Mouse (Mus musculus) embryo, embryonic 10.5 days (tissue): ENCODE results near the gene Rbks.
A peak's percentile ranks its signal among the peaks of the same experiment; 100 is the strongest.
"Not testable (repeated sequence)": the region's sequence is repeated elsewhere in the genome, so short reads cannot be mapped to it uniquely, and the experiment has no call there.

Source experiments
- DNase-seq: peaks from one replicate; pipeline ENCODE4 v3.0.0-alpha.2; 2015; ENCODE audit warnings: low spot score

Rbks gene

DNA sequence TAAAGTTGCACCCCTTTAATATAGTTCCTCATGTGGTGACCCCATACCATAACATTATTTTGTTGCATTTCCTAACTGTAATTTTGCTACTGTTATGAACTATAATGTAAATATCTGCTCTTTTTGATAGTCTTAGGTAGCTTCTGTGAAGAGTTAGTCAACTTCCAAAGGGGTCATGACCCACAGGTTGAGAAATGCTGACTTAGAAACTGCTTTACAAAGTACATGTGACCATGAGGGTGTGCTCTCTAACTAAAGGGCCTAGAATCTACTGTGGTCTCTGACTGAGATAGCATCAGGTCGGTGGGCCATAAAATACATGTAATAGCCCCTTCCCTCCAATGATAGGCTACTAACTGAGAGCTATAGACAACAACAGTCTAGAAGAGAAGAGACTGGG is 19.4 kb downstream of the Rbks start:
- no peak for DNase-seq

DNA sequence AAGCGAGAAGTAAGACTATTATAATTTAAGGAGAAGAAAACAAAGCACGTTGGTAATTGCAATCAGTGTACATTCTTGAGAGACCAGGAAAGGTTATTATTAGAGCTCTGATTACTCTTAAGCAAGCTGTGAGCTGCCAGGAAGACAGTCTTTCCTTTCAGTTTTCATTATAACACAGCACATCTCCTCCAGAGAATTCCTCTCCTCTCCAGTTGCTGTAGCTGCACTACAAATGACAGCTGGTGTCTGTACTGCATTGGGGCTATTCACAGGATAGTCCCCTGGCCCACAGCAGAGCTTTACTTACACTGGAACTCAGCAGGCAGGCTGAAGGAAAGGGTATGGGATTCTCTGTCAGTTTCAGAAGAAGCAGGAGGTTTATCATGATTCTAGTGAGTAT is 24.0 kb downstream of the Rbks start:
- no peak for DNase-seq

DNA sequence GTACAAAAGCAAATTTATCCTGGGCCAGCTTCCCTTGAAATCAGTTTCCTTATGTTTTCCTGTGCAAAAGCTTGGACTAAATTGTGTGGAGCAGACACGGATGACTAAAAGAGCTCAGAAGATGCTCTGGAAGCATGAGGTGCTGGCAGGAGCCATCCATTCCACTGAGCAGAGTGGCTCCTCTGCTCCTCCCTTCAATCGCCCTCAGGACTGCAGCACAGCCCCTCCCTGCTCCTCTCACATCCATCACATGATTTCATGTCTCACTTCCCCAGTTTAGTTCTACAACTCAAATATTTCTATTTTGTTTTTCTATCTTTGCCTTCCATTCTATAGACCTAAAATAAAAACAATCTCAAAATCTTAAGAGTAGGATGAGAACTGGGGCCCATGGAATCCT is 26.3 kb downstream of the Rbks start:
- no peak for DNase-seq

DNA sequence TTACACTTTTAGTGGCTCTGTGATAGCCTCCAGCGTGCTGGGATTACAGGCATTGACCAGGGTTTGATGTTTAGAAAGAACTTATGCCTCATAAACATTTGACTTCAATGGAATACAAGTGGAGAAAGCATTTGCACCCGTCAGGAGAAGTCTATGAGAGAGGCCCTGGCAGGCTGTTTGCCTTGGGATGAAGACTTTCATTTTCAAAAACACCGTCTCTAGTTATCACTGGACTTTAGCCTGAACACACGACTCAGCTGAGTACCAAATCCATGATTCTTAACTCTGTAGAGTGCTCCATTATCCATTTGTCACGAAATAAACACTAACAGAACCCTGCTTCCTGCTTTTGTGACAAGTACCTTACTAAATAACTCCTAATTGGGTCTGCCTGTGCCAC is 27.4 kb downstream of the Rbks start:
- DNase-seq = no peak

DNA sequence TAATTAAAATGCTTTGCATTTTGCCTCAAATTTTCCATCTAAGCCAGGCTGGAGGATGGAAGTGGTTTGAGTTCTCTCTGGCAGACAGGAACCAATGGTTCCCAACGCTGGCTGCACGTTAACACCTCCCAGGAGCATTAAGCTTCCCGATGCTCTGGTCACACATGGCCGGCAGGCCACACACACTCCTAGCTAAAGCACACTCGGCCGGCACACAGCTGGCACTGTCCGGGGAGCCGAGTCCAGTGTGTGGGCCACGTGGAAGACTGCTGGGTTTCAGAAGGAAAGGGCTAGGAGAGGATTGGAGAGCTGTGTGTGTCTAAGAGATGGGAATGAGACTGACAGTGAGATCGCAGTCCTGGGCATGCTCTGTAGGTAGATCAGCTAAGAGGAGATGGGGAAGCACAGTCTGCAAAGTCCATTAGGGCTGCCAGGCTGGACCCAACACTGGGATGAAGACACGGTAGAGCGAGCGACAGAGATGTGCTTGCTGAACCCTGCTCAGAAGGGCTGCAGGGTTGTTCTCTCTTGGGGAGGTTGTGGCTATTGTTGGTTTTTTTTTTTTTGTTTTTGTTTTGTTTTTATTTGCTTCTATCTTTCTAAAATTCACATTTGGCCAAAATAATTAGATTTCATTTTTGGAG is 29.0 kb downstream of the Rbks start:
- DNase-seq = no peak

DNA sequence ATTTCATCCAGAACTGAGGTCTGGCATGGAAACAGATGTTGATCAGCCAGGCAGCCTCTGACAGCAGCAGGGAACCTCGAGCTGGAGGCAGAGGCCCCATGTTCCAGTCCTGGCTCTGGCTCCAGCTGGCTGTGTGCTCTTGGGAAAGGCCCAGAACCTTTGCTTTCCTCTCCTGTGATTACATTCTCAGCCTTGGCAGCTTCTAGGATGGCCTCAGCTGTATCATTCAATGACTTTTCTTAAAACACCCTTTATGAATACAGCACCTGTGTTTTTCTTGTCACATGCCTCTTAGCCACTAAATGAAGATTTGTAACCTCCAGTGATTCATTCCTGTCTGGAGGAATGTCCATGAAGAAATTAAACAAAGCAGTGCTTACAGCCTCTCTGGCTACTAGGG is 31.3 kb downstream of the Rbks start:
- no peak for DNase-seq

DNA sequence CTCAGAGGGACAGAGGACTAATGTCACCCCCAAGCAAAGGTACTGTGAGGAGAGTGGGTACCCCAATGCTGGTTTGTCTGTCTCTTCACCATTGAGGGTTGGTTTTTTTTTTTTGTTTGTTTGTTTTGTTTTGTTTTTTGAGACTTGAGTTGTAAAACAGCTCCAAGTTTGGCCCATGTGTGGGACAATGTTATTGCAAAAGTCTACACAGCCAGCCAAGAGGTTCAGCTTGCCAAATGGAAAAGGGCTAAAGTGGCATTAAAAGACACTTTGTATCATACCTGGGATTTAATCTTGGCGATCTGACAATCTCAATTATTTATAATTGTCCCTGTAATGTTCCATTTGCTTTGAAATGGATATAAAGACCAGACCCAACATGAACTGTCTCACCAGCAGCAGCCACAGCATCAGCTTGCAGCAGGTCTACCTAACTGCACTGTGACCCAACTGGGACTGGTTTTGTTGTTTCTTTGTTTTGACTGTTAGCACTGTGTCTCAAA is 41.7 kb downstream of the Rbks start:
- DNase-seq = no peak

DNA sequence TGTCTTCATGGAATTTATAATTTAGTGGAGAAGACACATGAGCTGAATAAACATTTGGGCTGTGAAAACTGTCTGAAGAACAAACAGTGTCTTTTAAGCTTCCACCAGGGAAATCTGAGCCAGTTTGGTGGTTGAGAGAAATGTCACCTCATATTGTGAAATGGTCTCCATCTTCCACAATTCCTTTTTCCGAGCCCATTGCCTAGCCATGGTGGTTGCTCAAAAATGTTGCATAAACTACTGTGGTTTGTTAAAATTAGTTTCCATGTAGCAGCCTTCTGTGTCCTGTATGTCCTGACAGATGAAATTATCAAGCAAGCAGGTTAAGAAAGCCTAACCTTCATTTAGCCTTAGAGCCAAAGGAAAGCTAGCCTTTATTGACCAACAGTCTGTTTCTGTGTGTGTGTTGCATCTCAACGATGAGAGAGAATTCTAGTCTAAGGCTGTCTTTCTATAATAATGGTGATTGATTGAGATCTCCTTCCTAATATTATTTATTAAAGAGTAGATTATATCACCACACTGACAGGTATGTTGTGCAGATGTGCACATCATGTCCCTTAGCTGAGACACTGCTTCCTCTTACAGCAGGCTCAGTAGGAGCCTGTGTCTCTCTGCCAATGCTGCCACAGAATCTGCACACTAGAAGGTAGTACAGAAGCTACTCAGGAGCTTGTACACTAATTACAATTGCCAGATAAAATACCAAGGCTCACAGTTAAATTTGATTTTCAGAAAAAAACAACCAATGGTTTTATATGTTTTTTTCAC is 46.7 kb downstream of the Rbks start:
- DNase-seq = no peak

DNA sequence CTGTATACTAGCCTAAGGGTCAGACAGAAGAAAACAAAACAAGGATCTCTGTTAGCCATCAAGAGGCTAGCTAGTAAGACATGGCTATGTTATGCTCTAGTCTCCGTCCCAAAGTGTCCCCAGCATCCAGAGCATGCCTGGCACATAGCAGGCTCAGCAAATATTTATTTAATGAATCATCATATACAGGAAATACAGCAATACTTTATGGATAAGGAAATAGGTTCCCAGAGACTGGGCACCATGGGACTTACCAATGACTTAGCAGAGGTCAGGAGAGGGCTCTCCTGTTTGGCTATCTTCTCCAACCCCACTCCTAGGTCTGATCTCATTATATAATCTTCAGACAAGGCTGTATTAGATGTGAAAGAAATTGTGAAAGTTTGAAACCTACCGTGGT is 50.1 kb downstream of the Rbks start:
- no peak for DNase-seq

DNA sequence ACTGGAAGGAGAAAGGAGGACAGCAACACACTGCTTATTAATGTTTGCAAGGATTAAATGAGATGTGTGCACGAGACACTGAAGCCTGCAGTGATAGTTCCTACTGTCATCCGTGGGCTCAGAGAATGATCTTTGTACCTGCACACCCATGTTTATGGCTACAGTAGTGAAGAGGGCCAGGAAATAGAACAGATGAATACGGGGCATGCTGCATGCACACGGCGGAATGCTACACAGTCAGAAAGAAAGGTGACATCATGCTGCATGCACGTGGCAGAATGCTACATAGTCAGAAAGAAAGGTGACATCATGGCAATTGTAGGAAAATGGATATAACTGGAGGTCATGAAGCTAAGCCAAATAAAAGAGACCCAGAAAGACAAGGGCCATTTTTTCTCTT is 50.9 kb downstream of the Rbks start:
- DNase-seq = no peak

DNA sequence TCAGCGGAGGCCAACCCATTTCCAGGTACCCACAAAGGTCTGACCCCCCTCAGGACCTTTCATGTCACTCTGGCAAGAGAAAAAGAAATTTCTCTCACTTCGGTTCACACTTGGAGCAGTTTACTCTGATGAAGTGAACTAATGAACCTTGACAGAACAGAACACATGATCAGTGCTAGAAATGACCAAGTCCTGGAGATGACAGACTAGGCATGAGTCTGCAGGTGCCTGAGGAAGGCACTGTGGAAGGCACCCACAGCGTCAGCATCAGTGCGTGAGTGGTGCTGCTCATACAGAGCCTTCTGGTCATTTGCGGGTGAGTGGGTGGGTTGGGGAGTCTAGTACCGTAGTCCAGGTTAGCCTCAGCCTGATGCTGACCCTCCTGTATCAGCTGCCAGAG is 51.6 kb downstream of the Rbks start:
- DNase-seq = no peak

DNA sequence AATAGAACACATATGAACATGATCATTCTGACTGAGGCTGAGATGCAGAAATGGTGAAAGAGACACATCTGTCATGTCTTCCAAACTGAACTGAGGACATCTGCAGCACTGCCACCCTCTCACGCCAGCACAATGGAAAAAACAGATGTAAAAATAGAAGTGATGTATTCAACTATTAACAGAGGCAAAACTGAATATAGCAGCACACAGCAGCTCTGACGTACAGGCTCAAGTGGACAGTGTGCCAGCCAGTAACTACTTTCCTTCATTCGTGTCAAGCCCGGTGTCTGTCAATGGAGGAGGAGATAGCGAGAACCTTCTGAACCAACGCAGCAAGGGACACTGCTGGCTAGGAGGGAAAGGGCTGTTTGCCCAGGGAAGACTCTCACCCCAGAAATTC is 52.6 kb downstream of the Rbks start:
- no peak for DNase-seq

DNA sequence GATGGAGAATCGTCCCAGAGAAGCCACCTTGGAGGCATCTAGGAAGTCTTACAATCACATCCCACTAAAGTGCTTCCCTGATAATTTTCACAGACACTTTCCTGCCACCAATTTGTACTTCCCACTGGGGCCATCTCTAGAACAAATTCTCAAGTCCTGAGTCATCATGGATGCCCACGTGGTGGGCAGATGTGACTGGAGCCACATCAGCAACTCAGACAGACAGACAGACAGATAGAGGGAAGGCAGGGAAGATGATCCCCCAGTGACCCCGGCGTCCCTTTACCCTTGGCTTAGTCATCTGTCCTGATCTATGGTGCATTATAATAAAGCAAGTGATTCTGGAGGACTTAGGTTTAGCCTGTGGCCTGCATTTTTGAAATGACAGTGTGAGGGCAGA is 53.2 kb downstream of the Rbks start:
- DNase-seq = no peak

DNA sequence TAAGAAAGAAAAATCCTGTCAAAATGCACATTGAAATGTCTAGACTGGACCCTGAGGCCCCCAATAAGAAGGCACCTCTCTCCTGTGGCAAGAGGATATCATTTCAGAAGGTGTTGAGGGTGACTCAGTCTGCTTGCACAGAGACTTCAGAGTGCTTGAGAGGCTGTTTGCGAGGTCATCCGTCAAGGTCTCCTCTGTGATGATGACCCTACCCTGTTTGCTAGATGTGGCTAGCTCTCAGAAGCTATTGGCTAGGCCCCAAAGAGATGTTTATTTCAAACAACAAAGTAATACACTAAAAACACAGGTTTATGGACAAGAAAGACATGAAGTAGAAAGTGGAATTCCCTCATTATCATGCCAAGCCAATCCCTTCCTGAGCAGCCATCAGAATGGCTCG is 55.1 kb downstream of the Rbks start:
- DNase-seq = no peak

DNA sequence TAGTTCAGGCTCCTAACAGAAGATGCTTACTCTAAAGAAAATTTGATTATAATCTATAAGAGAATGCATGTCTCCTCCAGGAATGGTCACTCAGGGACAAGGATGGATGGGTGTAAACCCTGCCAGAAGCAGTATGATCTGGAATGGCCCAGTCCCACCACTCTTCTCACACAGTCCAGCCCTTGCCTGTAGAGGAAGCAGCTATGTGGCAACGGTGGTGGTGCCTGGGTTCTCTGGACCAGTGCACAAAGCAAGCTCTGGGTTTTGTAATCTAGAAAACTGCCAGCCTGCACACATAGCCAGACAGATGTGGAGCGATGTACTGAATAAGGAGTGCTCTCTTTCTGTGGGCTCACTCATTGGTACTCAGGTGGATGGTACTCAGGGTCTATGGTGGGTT is 56.9 kb downstream of the Rbks start:
- no peak for DNase-seq

DNA sequence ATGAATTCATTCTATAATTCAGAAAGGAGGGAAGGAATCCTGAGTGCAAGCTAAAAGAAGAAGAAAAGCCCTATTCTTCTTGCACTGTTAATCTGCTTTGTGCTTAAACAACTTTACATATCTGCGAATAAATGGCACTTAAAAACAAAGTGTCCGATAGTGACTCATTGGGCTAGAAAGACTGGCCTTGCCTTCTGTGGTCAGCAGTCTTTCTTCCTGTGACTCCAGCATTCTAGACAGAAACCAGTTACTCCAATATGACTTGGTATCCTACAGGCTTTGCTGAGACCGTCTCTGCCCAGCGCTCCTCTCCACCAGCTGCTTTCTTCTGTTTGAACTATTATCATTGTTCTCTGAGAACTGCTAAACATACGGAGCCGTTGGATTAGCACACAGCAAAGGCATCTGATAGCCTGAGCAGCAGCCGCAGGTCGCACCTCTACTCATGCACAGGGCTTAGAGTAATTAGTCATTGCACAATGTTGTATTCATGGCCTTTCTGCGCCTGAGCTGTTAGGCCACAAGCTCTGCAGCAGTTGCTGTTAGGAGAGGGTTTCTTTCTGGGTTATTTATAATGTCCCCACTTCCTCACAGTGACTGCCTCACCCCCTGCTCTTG is 60.7 kb downstream of the Rbks start:
- DNase-seq = no peak

DNA sequence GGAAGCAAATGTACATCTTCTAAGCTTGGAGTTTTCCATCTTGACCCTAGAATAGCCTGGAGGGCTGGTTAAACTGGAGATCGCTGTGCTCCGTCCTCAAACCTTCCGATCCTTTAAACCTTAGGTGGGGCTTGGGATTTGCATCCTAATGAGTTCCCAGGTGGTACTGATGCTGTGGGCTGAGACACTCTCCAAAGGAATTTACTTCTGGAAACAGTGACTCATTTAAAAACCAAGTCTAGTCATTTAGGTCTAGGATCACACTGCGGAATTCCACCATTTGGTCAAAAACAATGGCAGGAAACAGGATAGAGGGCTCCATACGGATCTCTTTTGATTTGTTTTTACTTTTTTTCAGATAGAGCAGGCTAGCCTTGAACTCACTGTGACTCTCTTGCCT is 62.7 kb downstream of the Rbks start:
- no peak for DNase-seq

DNA sequence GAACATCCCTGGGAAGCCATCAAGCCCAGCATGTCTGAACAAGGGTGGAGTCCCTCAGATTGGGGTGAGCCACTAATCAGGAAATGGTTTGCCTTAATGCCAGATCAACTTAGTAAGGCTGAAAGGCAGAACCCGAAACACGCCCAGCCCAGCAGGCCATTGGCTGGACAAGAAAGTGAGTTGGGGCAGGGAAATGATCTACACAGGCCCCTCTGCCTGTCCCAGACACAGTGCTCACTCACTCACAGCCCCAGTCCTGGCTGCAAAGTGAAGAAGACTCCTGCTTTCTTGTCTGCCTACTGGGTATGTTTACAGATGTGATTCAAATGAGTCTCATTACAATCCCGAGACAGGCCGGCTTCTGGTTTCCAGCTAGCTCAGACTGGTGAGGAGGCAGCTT is 63.3 kb downstream of the Rbks start:
- no peak for DNase-seq

DNA sequence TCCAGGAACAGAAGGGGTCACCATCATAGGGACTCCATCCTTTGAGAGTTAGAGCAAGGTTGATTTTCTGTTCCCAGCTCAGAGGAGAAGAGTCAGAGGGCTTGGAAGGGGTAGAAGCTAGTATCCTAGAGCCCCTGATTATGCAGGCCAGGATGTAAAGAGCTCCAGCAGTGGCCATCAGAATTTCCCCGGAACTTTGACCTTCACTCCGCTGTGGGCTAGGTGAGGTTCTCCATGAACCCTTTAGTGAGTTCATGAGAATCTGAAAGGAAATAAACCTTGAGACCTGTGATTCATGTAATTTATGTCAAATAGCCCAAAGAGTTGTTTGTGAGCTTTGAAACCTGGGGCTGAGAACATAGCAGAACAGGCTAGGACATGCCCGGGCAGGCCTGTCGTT is 66.3 kb downstream of the Rbks start:
- DNase-seq = not testable (repeated sequence)

DNA sequence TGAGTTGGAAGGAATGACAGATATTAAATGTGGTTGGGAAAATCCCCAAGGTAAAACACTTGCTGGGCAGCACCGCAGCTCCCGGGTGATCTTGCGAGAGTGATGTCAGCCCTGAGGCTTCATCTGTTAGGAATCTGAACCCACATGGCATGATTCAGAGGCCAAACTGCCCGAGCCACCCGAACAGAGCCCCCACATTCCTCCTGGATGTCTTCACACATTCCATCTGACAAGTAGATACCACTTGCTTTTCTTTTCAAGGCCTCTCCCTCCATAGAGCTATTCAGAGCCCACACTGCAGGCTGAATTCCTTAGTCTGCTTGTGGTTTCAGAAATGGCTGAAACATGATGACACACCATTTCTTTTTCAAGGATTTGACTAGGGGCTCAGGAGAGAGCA is 67.4 kb downstream of the Rbks start:
- peak; percentile 26 for DNase-seq

DNA sequence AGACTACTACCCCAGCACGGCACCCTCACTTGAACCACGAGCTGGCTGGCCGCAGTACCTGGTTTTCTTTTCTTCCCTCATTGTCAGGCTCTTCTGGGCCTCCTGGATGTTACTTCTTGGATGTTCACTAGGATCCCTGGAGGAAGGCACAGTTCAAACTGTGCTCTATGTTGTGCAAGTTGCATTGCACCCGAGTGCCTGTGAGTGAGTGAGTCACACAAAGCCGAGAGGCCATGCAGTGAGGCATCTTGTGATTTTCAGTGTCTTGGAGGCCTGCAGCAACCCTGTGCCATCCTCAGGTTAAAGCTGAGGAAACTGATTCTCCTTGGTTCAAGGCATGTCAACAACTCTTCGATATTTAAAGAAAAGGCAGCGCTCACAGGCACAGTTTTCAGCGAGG is 68.9 kb downstream of the Rbks start:
- no peak for DNase-seq

DNA sequence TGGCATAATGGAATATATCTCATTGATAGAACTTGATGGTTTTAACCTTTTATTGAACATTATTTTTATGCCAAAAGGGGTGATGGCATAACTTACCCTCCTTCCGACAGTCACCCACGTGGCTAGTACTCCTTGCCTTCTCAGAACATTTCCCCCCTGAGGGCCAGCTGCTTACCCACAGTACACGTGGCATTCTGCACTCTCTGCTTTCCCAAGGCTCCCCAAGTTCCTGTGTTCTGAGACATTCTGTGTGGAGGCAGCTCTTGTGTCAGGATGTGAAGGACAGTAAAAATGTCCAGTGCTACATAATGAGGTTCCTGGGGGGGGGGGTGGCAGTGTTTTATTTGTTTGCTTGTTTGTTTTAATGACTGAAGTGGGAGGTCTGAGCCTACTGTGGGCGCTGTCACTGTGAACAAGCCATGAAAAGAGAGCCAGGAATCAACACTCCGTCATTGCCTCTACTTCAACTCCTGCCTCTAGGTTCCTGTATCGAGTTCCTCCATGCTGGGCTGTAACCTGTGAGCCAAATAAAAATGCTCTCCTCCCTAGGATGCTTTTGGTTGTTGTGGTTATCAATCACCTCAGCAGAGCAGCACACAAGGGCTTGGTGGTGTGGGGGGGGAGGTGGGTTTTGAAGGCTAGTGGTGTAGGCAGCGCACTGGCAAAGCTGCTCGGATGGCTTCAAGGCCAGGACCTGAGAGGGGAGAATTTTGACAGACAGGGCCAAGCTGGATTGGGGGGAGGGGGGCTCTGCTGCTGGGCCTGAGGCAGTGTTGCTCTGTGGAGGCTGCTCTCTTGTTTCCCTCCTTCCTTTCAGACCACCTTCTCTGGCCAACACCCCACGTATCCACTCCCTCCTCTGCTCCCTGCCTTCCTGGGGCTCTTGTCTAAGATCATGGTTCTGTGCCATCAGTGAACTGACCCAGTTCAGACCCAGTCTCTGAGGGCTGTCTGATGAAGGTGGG is 69.6 kb downstream of the Rbks start:
- DNase-seq = no peak
